Mouse (Mus musculus): ENCODE results near the gene Nagk.
"Not testable (repeated sequence)": the region's sequence is repeated elsewhere in the genome, so short reads cannot be mapped to it uniquely, and the experiment has no call there.

Nagk gene

DNA sequence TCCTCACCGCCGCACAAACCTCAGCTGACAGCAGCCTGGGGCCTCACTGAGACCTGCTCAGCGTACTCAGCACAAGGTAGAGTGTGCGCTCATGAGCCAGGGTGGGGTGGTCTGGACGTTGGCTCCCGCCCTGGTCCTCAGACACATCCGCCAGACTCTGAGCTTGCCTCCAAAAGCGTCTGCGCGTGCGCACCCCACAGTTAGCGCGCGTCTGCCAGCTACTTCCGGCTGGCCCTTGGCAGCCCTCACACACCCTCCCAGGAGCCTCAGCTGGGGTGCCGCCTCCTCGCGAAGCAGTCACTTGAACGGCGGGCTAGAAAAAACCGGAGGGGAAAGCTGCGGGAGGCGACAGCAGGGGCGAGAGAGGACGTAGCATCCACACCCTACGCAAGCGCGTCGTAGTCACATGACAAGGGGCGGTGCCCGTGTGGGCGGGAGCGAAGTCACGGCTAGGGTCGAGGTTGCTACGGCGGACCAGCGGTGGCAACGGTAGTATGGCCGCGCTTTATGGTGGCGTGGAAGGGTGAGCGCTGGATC is at the start of gene Nagk:
Gene Nagk (plus strand): TSS at position 223 of the 537 bp plus-strand sequence.
- DNase-seq (ENCODE audit: low read depth, low spot score): peak; percentile 88

GRCm38 (mm10) chr6:83745466-83745865 is 49.3 kb upstream of the Nagk start:
- no peak for DNase-seq (ENCODE audit: low read depth, low spot score)

DNA sequence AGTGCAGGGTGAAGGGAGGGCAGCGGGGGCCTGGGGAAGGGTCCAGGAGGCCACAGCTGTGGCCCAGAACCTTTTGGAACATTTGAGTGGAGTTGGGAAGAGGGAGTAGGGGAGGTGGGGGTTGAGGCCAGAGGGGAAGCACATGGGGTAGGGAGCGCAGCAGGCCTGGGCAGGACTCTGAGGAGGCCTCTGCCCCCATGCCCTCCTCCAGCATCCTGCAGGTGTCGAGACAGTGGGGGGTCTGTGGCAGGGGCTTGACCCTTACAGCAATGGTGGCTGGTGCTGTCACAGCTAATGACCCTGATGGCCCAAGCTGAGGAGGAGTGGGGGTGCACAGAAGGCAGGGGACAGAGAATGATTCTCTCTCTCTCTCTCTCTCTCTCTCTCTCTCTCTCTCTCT is 45.5 kb upstream of the Nagk start:
- no peak for DNase-seq (ENCODE audit: low read depth, low spot score)

DNA sequence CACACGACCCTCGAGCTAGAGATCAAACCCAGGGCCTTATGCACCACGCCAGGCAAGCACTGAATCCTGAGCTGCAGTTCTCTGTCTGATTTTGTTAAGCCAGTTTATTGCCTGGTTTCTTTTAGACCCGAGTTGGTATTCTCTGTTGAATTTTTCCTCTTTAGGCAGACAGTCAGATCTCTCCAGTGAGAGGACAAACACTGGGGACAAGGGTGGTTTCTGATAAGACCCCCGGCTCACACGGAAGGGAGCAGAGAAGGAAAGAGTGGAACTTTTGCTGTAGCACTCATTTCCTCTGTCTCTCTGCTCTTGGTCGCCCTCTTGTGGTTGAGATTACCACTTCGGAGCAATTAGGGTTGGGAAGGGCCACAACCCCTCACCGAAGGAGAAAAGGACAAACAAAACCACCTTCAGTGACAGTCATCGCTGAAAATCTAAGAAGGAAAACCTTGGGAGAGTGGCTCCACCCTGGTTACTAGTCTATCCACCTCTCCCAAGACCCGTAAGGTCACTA is 44.6 kb upstream of the Nagk start:
- DNase-seq (ENCODE audit: low read depth, low spot score): peak; percentile 41

- DNase-seq (ENCODE audit: low read depth, low spot score): no peak
Observed at GRCm38 (mm10) chr6:83756051-83756450, 38.7 kb upstream of the Nagk start.

DNA sequence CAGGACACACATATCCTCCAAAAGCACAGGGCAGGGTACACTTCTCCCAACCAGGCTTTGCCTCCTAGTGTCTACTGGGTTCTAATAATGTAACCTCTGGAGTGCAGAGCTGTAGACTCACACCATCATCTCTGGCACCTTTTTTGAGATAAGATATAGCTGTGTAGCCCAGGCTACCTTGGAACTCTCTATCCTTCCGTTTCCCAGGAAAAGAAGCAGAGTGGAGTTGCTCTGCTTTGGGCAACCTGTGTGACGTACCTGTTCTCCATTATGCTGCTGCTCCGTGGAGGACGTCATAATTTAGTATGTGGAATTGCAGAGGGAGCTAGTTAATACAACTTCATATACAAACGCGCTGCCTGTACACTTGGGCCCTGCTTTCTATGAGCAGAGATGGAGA is 32.4 kb upstream of the Nagk start, which contains the start of gene Ankrd53:
Gene Ankrd53 (plus strand): TSS at position 301 of the 400 bp plus-strand sequence.
- DNase-seq (ENCODE audit: low read depth, low spot score): no peak

GRCm38 (mm10) chr6:83762880-83763431 is 31.8 kb upstream of the Nagk start:
- no peak for DNase-seq (ENCODE audit: low read depth, low spot score)

- no peak for DNase-seq (ENCODE audit: low read depth, low spot score)
Observed at GRCm38 (mm10) chr6:83766982-83767381, 27.8 kb upstream of the Nagk start.

- DNase-seq (ENCODE audit: low read depth, low spot score): no peak
Observed at GRCm38 (mm10) chr6:83768485-83768884, 26.3 kb upstream of the Nagk start.

- DNase-seq (ENCODE audit: low read depth, low spot score): no peak
Observed at GRCm38 (mm10) chr6:83774126-83774525, 20.7 kb upstream of the Nagk start.

DNA sequence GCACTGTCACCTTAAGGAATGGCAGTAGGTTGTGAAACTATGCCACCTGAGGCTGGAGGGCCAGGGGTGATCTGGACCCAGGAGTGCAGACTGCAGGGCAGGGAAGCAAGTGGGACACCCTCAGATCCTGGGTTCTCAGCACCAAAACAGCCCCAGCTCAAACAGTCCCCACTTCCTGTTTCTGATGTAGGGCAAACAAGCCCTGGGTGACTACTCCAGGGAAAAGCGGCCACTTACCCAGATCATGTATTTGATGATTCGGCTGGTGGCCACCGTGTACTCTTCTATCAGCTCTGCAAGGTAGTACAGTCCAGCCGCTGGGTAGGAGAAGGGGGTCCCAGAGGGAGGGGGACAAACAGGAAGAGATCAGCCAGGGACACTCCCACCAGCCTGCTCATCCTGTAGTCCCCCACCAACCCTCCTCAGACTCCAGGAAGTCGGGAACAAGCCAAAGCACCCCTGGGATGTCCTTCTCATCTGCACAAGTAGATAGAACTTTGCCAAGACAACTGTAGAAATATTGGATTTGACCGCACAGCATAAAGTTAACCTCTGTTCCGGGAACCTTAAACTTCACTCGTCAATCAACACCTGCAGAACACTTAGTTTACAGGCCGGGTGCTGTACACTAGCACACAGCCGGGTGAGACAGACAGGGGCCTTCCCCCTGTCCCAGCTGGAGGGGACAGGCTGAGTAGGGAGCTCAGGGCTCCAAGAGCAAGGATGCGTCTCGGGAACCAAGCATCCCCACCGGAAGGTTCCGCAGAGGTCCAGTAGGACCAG is 19.8 kb upstream of the Nagk start:
- peak; percentile 56 for DNase-seq (ENCODE audit: low read depth, low spot score)

DNA sequence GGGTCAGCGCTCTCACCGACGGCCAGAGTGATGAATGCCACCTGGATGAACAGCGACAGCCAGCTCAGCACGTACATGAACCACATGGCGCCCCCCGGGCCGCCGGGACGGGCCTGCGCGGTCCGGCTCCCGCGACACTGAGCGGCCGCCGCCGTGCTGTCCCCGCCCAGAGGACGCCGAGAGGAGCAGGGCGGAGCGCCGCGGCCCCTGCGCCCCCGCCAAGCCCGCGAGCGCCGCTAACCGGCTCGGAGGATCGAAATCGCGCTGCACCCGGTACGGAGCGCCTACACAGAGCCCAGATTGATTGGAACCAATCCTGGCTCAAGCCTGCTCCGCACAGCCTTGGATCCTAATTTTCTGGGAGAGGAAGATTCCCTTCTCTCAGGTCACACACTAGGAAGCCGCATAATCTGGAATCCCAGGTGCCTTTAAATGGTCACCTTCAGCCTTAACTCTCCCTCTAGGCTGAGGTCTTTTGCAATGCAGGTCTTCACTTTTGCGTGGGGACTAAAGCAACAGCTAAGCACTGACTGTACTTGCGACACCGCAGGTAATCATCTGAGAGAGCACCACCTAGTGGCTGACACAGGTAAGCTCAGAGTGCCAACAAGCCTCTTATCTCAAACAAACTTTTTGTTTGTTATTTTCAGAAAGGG is 19.0 kb upstream of the Nagk start, which contains the start of gene Tex261:
Gene Tex261 (minus strand): TSS at position 176 of the 656 bp plus-strand sequence.
- peak; percentile 85 for DNase-seq (ENCODE audit: low read depth, low spot score)

GRCm38 (mm10) chr6:83778306-83778705 is 16.5 kb upstream of the Nagk start:
- DNase-seq (ENCODE audit: low read depth, low spot score): no peak

GRCm38 (mm10) chr6:83779026-83779425 is 15.8 kb upstream of the Nagk start:
- peak; percentile 40 for DNase-seq (ENCODE audit: low read depth, low spot score)

DNA sequence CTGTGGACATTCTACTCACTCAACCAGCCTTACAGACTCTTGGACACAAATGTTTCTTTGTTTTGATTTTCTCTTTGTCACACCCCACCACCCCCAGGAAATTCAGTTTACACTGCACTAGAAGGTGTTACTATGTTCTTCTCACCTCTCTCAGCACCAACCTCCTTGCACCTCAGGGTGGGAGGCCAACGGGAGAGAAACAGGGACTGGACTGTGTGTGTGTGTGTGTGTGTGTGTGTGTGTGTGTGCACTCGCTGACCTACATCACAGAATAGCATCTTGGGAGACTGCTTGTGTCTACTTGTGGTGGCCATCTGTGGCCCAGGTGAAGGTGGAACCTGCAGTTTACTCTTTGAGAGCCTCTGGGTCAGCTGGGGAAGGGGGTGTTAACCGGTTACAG is 8.4 kb upstream of the Nagk start:
- DNase-seq (ENCODE audit: low read depth, low spot score): no peak

- no peak for DNase-seq (ENCODE audit: low read depth, low spot score)
Observed at GRCm38 (mm10) chr6:83788554-83788953, 6.2 kb upstream of the Nagk start.

GRCm38 (mm10) chr6:83790533-83790932 is 4.2 kb upstream of the Nagk start:
- not testable (repeated sequence) for DNase-seq (ENCODE audit: low read depth, low spot score)

GRCm38 (mm10) chr6:83791251-83791890 is 3.4 kb upstream of the Nagk start:
- DNase-seq (ENCODE audit: low read depth, low spot score): peak; percentile 21

- no peak for DNase-seq (ENCODE audit: low read depth, low spot score)
Observed at GRCm38 (mm10) chr6:83795492-83795900, 714 bp downstream of the Nagk start.

- no peak for DNase-seq (ENCODE audit: low read depth, low spot score)
Observed at GRCm38 (mm10) chr6:83796686-83797085, 1.9 kb downstream of the Nagk start.

- DNase-seq (ENCODE audit: low read depth, low spot score): no peak
Observed at GRCm38 (mm10) chr6:83802033-83802432, 7.3 kb downstream of the Nagk start.

GRCm38 (mm10) chr6:83802846-83803245 is 8.1 kb downstream of the Nagk start:
- no peak for DNase-seq (ENCODE audit: low read depth, low spot score)

Measured in A20 (cell line).